Mouse (Mus musculus) frontal cortex, postnatal 36 days (tissue): ENCODE results near the gene Sbno1.

Experiments
- DNase-seq, 2 experiments: peaks; one replicate each; pipeline ENCODE4 v3.0.0; 2022; ENCODE audit warnings: low spot score in 2 of 2

Gene Sbno1

GRCm38 (mm10) chr5:124444208-124444607 is 18.4 kb upstream of the Sbno1 start:
- DNase-seq, result no peak

- no peak for DNase-seq
These were observed 16.8 kb upstream of the Sbno1 start for GRCm38 (mm10) chr5:124442628-124443027.

GRCm38 (mm10) chr5:124440094-124440701 is 14.4 kb upstream of the Sbno1 start:
- no peak for DNase-seq

GRCm38 (mm10) chr5:124439447-124440093 is 13.8 kb upstream of the Sbno1 start, which contains the start of gene Kmt5a:
Gene Kmt5a (plus strand): TSS chr5:124439930.
- peak; percentile 91 to 97 for DNase-seq

- no peak for DNase-seq
These were observed 12.9 kb upstream of the Sbno1 start for GRCm38 (mm10) chr5:124438746-124439145.

- no peak for DNase-seq
These were observed 12.4 kb upstream of the Sbno1 start for GRCm38 (mm10) chr5:124438229-124438628.

- DNase-seq, result no peak
These were observed 7.2 kb upstream of the Sbno1 start for GRCm38 (mm10) chr5:124433048-124433447.

GRCm38 (mm10) chr5:124432398-124433012 is 6.7 kb upstream of the Sbno1 start:
- peak in 1 of 2 experiments; percentile 90 for DNase-seq

- no peak for DNase-seq
These were observed 772 bp upstream of the Sbno1 start for GRCm38 (mm10) chr5:124426475-124427071.

GRCm38 (mm10) chr5:124424723-124425411 is 934 bp downstream of the Sbno1 start:
- DNase-seq, result peak; percentile 20 to 57

- DNase-seq, result no peak
These were observed 1.5 kb downstream of the Sbno1 start for GRCm38 (mm10) chr5:124424200-124424722.

- DNase-seq, result no peak
These were observed 4.0 kb downstream of the Sbno1 start for GRCm38 (mm10) chr5:124421786-124422185.

- DNase-seq, result no peak
These were observed 6.9 kb downstream of the Sbno1 start for GRCm38 (mm10) chr5:124418903-124419302.

GRCm38 (mm10) chr5:124412163-124412562 is 13.6 kb downstream of the Sbno1 start:
- DNase-seq, result no peak

GRCm38 (mm10) chr5:124410808-124411207 is 15.0 kb downstream of the Sbno1 start:
- no peak for DNase-seq

GRCm38 (mm10) chr5:124393726-124394125 is 32.1 kb downstream of the Sbno1 start:
- DNase-seq, result no peak

GRCm38 (mm10) chr5:124392412-124392811 is 33.4 kb downstream of the Sbno1 start:
- no peak for DNase-seq

- DNase-seq, result no peak
These were observed 37.9 kb downstream of the Sbno1 start for GRCm38 (mm10) chr5:124387932-124388331.

- no peak for DNase-seq
These were observed 45.7 kb downstream of the Sbno1 start for GRCm38 (mm10) chr5:124380121-124380520.

- DNase-seq, result no peak
These were observed 48.7 kb downstream of the Sbno1 start for GRCm38 (mm10) chr5:124377149-124377548.

- no peak for DNase-seq
These were observed 49.4 kb downstream of the Sbno1 start for GRCm38 (mm10) chr5:124376401-124376800.

- no peak for DNase-seq
These were observed 51.5 kb downstream of the Sbno1 start for GRCm38 (mm10) chr5:124374298-124374697.
